Mouse (Mus musculus): ENCODE measurements around the gene Ssh1. TPM values are rescaled to one million over a fixed set of nuclear protein-coding genes. Genes with fewer than 3 reads are reported as not detected.

The Ssh1 gene
- polyA plus RNA-seq, 1 experiment = 3.7 TPM

GRCm38 (mm10) chr5:113965659-113966185, 28.0 kb downstream of the Ssh1 start:
- Histone ChIP-seq H3ac (ENCODE audit: control insufficient read depth, insufficient read length, low read depth) (no peak overlapping the region), H3K79me2 (ENCODE audit: control insufficient read depth, insufficient read depth) (no peaks in the 10 kb centered on the region), H3K4me3 (ENCODE audit: insufficient read depth, poor library complexity, severe bottlenecking) (no peak overlapping the region), H3K79me3 (ENCODE audit: low read depth) (no peaks in the 10 kb centered on the region), H3K27me3 (ENCODE audit: control insufficient read depth, insufficient read depth, insufficient read length) (no peaks in the 10 kb centered on the region), H3K36me3 (ENCODE audit: control insufficient read depth, insufficient read depth) (no peaks in the 10 kb centered on the region)
- TF ChIP-seq USF1 (IDR thresholded peaks at IDR 0.05; ENCODE audit: low read depth) (no peak), FOSL1 (IDR thresholded peaks at IDR 0.05; ENCODE audit: insufficient read depth, low read length, poor library complexity, severe bottlenecking) (no peak), MYOG (IDR thresholded peaks at IDR 0.05; ENCODE audit: control insufficient read depth, extremely low read depth, insufficient read length) (no peak), CTCF (IDR thresholded peaks at IDR 0.05; ENCODE audit: control insufficient read depth, insufficient read depth, insufficient read length) (no peak), MYOD1 (IDR thresholded peaks at IDR 0.05; ENCODE audit: control insufficient read depth, insufficient read length, low read depth) (no peak), MAX (IDR thresholded peaks at IDR 0.05) (no peak), CEBPB (IDR thresholded peaks at IDR 0.05; ENCODE audit: low read depth) (no peak)

DNA sequence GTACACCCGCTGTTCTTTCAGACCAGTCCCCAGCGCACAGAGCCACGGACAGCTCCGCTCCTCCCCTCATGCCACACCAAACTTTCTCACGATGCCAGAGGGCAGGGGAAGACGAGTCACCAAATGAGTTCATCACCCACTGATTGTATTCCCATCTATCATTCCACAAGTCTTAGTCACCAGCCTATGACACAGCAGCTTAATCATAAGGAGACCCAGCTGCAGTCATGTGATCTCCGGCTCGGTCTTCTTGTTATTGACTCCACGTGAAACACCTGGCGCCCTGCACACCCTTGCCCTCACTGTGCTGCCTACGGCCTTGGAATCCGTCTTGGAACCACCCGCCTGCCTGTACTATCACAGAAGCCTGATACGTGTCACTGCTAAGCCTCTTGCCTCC, 28.7 kb downstream of the Ssh1 start:
- H3K79me3 ChIP-seq (ENCODE audit: low read depth) = no peaks in the 10 kb centered on the region
- TF ChIP-seq MYOG (IDR thresholded peaks at IDR 0.05; ENCODE audit: control insufficient read depth, extremely low read depth, insufficient read length) (no peak), CEBPB (IDR thresholded peaks at IDR 0.05; ENCODE audit: low read depth) (no peak), MAX (IDR thresholded peaks at IDR 0.05) (no peak), MYOD1 (IDR thresholded peaks at IDR 0.05; ENCODE audit: control insufficient read depth, insufficient read length, low read depth) (peak; percentile 15), CTCF (IDR thresholded peaks at IDR 0.05; ENCODE audit: control insufficient read depth, insufficient read depth, insufficient read length) (no peak), USF1 (IDR thresholded peaks at IDR 0.05; ENCODE audit: low read depth) (peak; percentile 80), FOSL1 (IDR thresholded peaks at IDR 0.05; ENCODE audit: insufficient read depth, low read length, poor library complexity, severe bottlenecking) (peak; percentile 41)
- H3ac ChIP-seq (ENCODE audit: control insufficient read depth, insufficient read length, low read depth) = no peak overlapping the region
- no peaks in the 10 kb centered on the region for H3K27me3 ChIP-seq (ENCODE audit: control insufficient read depth, insufficient read depth, insufficient read length)
- no peaks in the 10 kb centered on the region for H3K36me3 ChIP-seq (ENCODE audit: control insufficient read depth, insufficient read depth)
- no peak overlapping the region for H3K4me3 ChIP-seq (ENCODE audit: insufficient read depth, poor library complexity, severe bottlenecking)
- H3K79me2 ChIP-seq (ENCODE audit: control insufficient read depth, insufficient read depth) = no peaks in the 10 kb centered on the region

DNA sequence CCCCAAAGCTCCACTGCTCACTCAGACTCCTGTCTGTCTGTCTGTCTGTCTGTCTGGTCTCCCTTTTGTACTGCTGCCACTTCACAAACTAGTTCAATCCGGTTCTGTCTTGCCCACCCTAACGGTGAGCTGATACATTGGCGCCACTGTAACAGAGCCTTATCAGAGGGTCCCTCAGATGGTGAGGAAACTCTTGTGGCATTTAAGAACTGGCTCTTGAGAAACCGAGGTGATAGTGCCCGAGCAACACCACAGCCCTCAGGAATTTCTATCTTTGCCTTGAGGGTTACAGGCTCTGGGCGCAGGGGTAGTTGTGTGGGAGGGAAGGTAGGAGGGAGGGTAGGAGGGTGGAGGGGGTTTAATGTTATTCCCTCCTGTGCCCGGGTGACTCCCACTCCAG, 31.9 kb downstream of the Ssh1 start:
- H3K36me3 ChIP-seq (ENCODE audit: control insufficient read depth, insufficient read depth) = no peaks in the 10 kb centered on the region
- H3K79me3 ChIP-seq (ENCODE audit: low read depth) = no peaks in the 10 kb centered on the region
- no peaks in the 10 kb centered on the region for H3K27me3 ChIP-seq (ENCODE audit: control insufficient read depth, insufficient read depth, insufficient read length)
- no peak overlapping the region for H3ac ChIP-seq (ENCODE audit: control insufficient read depth, insufficient read length, low read depth)
- TF ChIP-seq MYOD1 (IDR thresholded peaks at IDR 0.05; ENCODE audit: control insufficient read depth, insufficient read length, low read depth) (no peak), MAX (IDR thresholded peaks at IDR 0.05) (no peak), FOSL1 (IDR thresholded peaks at IDR 0.05; ENCODE audit: insufficient read depth, low read length, poor library complexity, severe bottlenecking) (no peak), CTCF (IDR thresholded peaks at IDR 0.05; ENCODE audit: control insufficient read depth, insufficient read depth, insufficient read length) (no peak), MYOG (IDR thresholded peaks at IDR 0.05; ENCODE audit: control insufficient read depth, extremely low read depth, insufficient read length) (no peak), USF1 (IDR thresholded peaks at IDR 0.05; ENCODE audit: low read depth) (no peak), CEBPB (IDR thresholded peaks at IDR 0.05; ENCODE audit: low read depth) (no peak)
- no peaks in the 10 kb centered on the region for H3K79me2 ChIP-seq (ENCODE audit: control insufficient read depth, insufficient read depth)
- no peak overlapping the region for H3K4me3 ChIP-seq (ENCODE audit: insufficient read depth, poor library complexity, severe bottlenecking)

DNA sequence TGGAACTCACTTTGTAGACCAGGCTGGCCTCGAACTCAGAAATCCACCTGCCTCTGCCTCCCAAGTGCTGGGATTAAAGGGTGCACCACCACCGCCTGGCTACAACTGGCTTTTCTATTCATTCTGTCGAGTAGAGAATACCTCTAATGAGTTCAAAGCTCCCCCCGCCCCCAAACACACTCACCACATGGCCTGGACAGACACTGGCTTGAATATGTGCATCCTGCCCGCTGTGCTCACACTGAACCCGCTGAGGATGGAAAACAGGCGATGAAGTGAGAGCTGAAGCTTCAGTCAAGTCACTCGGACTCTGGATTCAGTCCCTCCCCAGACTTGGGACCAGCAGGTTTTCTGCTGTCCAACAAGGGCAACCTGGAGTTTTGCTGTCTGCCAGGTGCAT, 33.3 kb downstream of the Ssh1 start:
- TF ChIP-seq CTCF (IDR thresholded peaks at IDR 0.05; ENCODE audit: control insufficient read depth, insufficient read depth, insufficient read length) = no peak
- Histone ChIP-seq H3K79me3 (ENCODE audit: low read depth) (no peaks in the 10 kb centered on the region), H3ac (ENCODE audit: control insufficient read depth, insufficient read length, low read depth) (no peak overlapping the region), H3K79me2 (ENCODE audit: control insufficient read depth, insufficient read depth) (no peaks in the 10 kb centered on the region), H3K36me3 (ENCODE audit: control insufficient read depth, insufficient read depth) (peaks cover 3% of the 10 kb centered on the region), H3K27me3 (ENCODE audit: control insufficient read depth, insufficient read depth, insufficient read length) (no peaks in the 10 kb centered on the region), H3K4me3 (ENCODE audit: insufficient read depth, poor library complexity, severe bottlenecking) (no peak overlapping the region)

GRCm38 (mm10) chr5:113959039-113959438, 34.7 kb downstream of the Ssh1 start:
- no peaks in the 10 kb centered on the region for H3K79me3 ChIP-seq (ENCODE audit: low read depth)
- H3K27me3 ChIP-seq (ENCODE audit: control insufficient read depth, insufficient read depth, insufficient read length) = no peaks in the 10 kb centered on the region
- no peak overlapping the region for H3K4me3 ChIP-seq (ENCODE audit: insufficient read depth, poor library complexity, severe bottlenecking)
- no peak overlapping the region for H3ac ChIP-seq (ENCODE audit: control insufficient read depth, insufficient read length, low read depth)
- H3K36me3 ChIP-seq (ENCODE audit: control insufficient read depth, insufficient read depth) = peaks cover 5% of the 10 kb centered on the region
- TF ChIP-seq FOSL1 (IDR thresholded peaks at IDR 0.05; ENCODE audit: insufficient read depth, low read length, poor library complexity, severe bottlenecking) (no peak), CEBPB (IDR thresholded peaks at IDR 0.05; ENCODE audit: low read depth) (no peak), MAX (IDR thresholded peaks at IDR 0.05) (no peak), USF1 (IDR thresholded peaks at IDR 0.05; ENCODE audit: low read depth) (no peak), MYOD1 (IDR thresholded peaks at IDR 0.05; ENCODE audit: control insufficient read depth, insufficient read length, low read depth) (no peak), MYOG (IDR thresholded peaks at IDR 0.05; ENCODE audit: control insufficient read depth, extremely low read depth, insufficient read length) (no peak), CTCF (IDR thresholded peaks at IDR 0.05; ENCODE audit: control insufficient read depth, insufficient read depth, insufficient read length) (no peak)
- no peaks in the 10 kb centered on the region for H3K79me2 ChIP-seq (ENCODE audit: control insufficient read depth, insufficient read depth)

- Histone ChIP-seq H3K79me3 (ENCODE audit: low read depth) (no peaks in the 10 kb centered on the region), H3K36me3 (ENCODE audit: control insufficient read depth, insufficient read depth) (peaks cover 5% of the 10 kb centered on the region), H3K27me3 (ENCODE audit: control insufficient read depth, insufficient read depth, insufficient read length) (no peaks in the 10 kb centered on the region), H3ac (ENCODE audit: control insufficient read depth, insufficient read length, low read depth) (no peak overlapping the region), H3K79me2 (ENCODE audit: control insufficient read depth, insufficient read depth) (no peaks in the 10 kb centered on the region), H3K4me3 (ENCODE audit: insufficient read depth, poor library complexity, severe bottlenecking) (no peak overlapping the region)
- TF ChIP-seq MAX (IDR thresholded peaks at IDR 0.05) (peak; percentile 78), CTCF (IDR thresholded peaks at IDR 0.05; ENCODE audit: control insufficient read depth, insufficient read depth, insufficient read length) (peak; percentile 59), USF1 (IDR thresholded peaks at IDR 0.05; ENCODE audit: low read depth) (no peak)
Observed at GRCm38 (mm10) chr5:113956510-113956909, 37.2 kb downstream of the Ssh1 start.

Measured in C2C12 (cell line).